Mouse (Mus musculus): Measurements from ENCODE around the gene Il17re. TPM values are rescaled to one million over a fixed set of nuclear protein-coding genes. Genes with fewer than 3 reads are reported as not detected.

Il17re gene
- polyA plus RNA-seq, 1 experiment, result not detected

- no peaks in the 10 kb centered on the region for H3K79me3 ChIP-seq (ENCODE audit: low read depth)
- H3K27me3 ChIP-seq (ENCODE audit: control insufficient read depth, insufficient read depth, insufficient read length), result no peaks in the 10 kb centered on the region
- peaks cover 16% of the 10 kb centered on the region for H3K36me3 ChIP-seq (ENCODE audit: control insufficient read depth, insufficient read depth)
- no peak overlapping the region for H3K4me3 ChIP-seq (ENCODE audit: insufficient read depth, poor library complexity, severe bottlenecking)
- no peak overlapping the region for H3ac ChIP-seq (ENCODE audit: control insufficient read depth, insufficient read length, low read depth)
- no peaks in the 10 kb centered on the region for H3K79me2 ChIP-seq (ENCODE audit: control insufficient read depth, insufficient read depth)
- no peak for TF ChIP-seq FOSL1 (IDR thresholded peaks at IDR 0.05; ENCODE audit: insufficient read depth, low read length, poor library complexity, severe bottlenecking)
- TF ChIP-seq USF1 (IDR thresholded peaks at IDR 0.05; ENCODE audit: low read depth), result no peak
- TF ChIP-seq MAX (IDR thresholded peaks at IDR 0.05), result no peak
- no peak for TF ChIP-seq MYOG (IDR thresholded peaks at IDR 0.05; ENCODE audit: control insufficient read depth, extremely low read depth, insufficient read length)
- no peak for TF ChIP-seq MYOD1 (IDR thresholded peaks at IDR 0.05; ENCODE audit: control insufficient read depth, insufficient read length, low read depth)
- TF ChIP-seq CEBPB (IDR thresholded peaks at IDR 0.05; ENCODE audit: low read depth), result no peak
- TF ChIP-seq CTCF (IDR thresholded peaks at IDR 0.05; ENCODE audit: control insufficient read depth, insufficient read depth, insufficient read length), result no peak
Measured at GRCm38 (mm10) chr6:113489410-113489809, 31.1 kb downstream of the Il17re start.

DNA sequence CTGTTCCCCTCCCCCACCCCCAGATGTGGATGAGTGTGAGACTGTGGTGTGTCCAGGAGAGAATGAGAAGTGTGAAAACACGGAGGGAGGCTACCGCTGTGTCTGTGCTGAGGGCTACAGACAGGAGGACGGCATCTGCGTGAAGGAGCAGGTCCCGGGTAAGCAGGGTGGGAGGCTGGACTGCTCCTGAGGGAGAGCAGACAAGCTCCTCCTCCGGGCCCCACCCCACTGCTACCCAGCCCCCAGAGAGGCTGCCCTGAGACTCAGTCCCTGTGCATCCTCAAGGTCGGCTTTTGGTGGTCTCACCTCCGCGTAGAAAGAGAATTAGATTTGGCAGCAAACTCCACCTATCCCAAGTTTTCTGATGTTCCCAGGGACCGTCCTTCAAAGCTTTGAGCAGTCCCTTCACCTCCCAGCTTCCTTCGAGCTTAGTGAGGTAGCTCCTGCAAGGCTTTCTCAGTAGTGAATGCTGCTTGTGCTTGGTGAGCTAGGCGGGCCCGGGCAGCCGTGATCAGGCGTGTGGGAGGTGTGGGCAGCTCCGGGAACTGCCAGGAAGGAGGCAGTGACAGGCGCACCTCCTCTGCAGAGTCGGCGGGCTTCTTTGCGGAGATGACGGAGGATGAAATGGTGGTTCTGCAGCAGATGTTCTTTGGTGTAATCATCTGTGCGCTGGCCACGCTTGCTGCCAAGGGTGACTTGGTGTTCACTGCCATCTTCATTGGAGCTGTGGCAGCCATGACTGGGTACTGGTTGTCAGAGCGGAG, 34.0 kb downstream of the Il17re start:
- Histone ChIP-seq H3K4me3 (ENCODE audit: insufficient read depth, poor library complexity, severe bottlenecking) (no peak overlapping the region), H3K79me3 (ENCODE audit: low read depth) (no peaks in the 10 kb centered on the region), H3K27me3 (ENCODE audit: control insufficient read depth, insufficient read depth, insufficient read length) (no peaks in the 10 kb centered on the region), H3ac (ENCODE audit: control insufficient read depth, insufficient read length, low read depth) (no peak overlapping the region), H3K36me3 (ENCODE audit: control insufficient read depth, insufficient read depth) (peaks cover 16% of the 10 kb centered on the region), H3K79me2 (ENCODE audit: control insufficient read depth, insufficient read depth) (no peaks in the 10 kb centered on the region)
- no peak for TF ChIP-seq FOSL1 (IDR thresholded peaks at IDR 0.05; ENCODE audit: insufficient read depth, low read length, poor library complexity, severe bottlenecking)
- TF ChIP-seq USF1 (IDR thresholded peaks at IDR 0.05; ENCODE audit: low read depth), result no peak
- TF ChIP-seq CTCF (IDR thresholded peaks at IDR 0.05; ENCODE audit: control insufficient read depth, insufficient read depth, insufficient read length), result no peak
- TF ChIP-seq MAX (IDR thresholded peaks at IDR 0.05), result no peak
- TF ChIP-seq CEBPB (IDR thresholded peaks at IDR 0.05; ENCODE audit: low read depth), result no peak
- no peak for TF ChIP-seq MYOG (IDR thresholded peaks at IDR 0.05; ENCODE audit: control insufficient read depth, extremely low read depth, insufficient read length)
- TF ChIP-seq MYOD1 (IDR thresholded peaks at IDR 0.05; ENCODE audit: control insufficient read depth, insufficient read length, low read depth), result no peak

GRCm38 (mm10) chr6:113494258-113494788, 36.0 kb downstream of the Il17re start:
- H3K79me2 ChIP-seq (ENCODE audit: control insufficient read depth, insufficient read depth), result no peaks in the 10 kb centered on the region
- H3ac ChIP-seq (ENCODE audit: control insufficient read depth, insufficient read length, low read depth), result no peak overlapping the region
- H3K27me3 ChIP-seq (ENCODE audit: control insufficient read depth, insufficient read depth, insufficient read length), result no peaks in the 10 kb centered on the region
- no peak overlapping the region for H3K4me3 ChIP-seq (ENCODE audit: insufficient read depth, poor library complexity, severe bottlenecking)
- TF ChIP-seq CTCF (IDR thresholded peaks at IDR 0.05; ENCODE audit: control insufficient read depth, insufficient read depth, insufficient read length), result peak; percentile 37
- TF ChIP-seq MYOG (IDR thresholded peaks at IDR 0.05; ENCODE audit: control insufficient read depth, extremely low read depth, insufficient read length), result no peak
- no peaks in the 10 kb centered on the region for H3K79me3 ChIP-seq (ENCODE audit: low read depth)
- peaks cover 6% of the 10 kb centered on the region for H3K36me3 ChIP-seq (ENCODE audit: control insufficient read depth, insufficient read depth)

DNA sequence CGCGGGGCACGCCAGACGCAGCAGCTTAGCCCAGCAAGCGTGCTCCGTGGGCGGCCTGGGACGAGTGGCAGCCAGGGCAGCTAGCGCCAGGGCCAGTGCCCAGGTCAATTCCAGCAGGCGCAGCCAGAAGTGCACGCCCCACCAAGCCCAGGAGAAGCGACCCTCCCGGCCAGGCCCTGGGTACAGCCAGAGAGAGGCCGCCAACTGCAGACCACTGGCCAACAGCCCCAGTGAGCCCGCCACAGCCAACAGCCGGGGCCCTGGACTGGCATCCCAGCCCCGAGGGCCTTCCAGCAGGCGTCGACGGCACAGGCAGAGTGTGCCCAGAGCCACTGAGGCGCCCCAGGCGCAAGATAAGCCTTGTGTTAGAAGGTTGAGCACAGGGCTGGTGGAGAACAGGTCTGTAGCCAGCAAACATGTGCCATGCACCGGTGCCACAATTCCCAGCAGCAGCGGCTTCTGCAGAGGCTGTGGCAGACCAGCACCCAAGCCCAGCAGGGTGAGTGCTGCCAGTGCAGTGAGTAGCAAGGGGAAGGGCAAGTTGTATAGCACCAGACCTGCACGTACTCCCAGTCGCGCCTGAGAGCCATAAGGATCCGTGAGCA, 36.9 kb downstream of the Il17re start:
- Histone ChIP-seq H3K27me3 (ENCODE audit: control insufficient read depth, insufficient read depth, insufficient read length) (no peaks in the 10 kb centered on the region), H3ac (ENCODE audit: control insufficient read depth, insufficient read length, low read depth) (no peak overlapping the region), H3K4me3 (ENCODE audit: insufficient read depth, poor library complexity, severe bottlenecking) (no peak overlapping the region), H3K36me3 (ENCODE audit: control insufficient read depth, insufficient read depth) (peaks cover under 1% of the 10 kb centered on the region), H3K79me2 (ENCODE audit: control insufficient read depth, insufficient read depth) (no peaks in the 10 kb centered on the region), H3K79me3 (ENCODE audit: low read depth) (no peaks in the 10 kb centered on the region)
- no peak for TF ChIP-seq CEBPB (IDR thresholded peaks at IDR 0.05; ENCODE audit: low read depth)
- no peak for TF ChIP-seq MYOD1 (IDR thresholded peaks at IDR 0.05; ENCODE audit: control insufficient read depth, insufficient read length, low read depth)
- no peak for TF ChIP-seq USF1 (IDR thresholded peaks at IDR 0.05; ENCODE audit: low read depth)
- TF ChIP-seq MAX (IDR thresholded peaks at IDR 0.05), result no peak
- no peak for TF ChIP-seq FOSL1 (IDR thresholded peaks at IDR 0.05; ENCODE audit: insufficient read depth, low read length, poor library complexity, severe bottlenecking)
- TF ChIP-seq MYOG (IDR thresholded peaks at IDR 0.05; ENCODE audit: control insufficient read depth, extremely low read depth, insufficient read length), result no peak
- no peak for TF ChIP-seq CTCF (IDR thresholded peaks at IDR 0.05; ENCODE audit: control insufficient read depth, insufficient read depth, insufficient read length)

DNA sequence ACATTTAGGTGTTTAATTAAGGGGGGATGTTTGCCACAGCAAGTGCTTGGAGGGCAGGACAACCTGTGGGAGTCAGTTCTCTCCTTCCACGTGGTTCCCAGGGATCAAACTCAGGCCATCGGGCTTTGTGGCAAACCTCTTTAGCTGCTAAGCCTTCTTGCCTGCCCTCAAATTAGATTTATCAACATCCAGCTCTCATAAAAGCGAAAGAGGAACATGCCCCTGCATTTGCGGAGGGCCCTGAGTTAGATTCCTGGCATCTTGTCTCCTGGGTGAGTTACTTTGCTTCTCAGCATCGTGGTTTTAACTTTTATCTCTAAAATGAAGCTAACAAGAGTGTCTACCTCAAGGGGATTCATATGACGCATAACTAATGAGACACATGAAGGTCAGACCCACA, 41.1 kb downstream of the Il17re start:
- H3K4me3 ChIP-seq (ENCODE audit: insufficient read depth, poor library complexity, severe bottlenecking), result no peak overlapping the region
- TF ChIP-seq USF1 (IDR thresholded peaks at IDR 0.05; ENCODE audit: low read depth) (no peak), CEBPB (IDR thresholded peaks at IDR 0.05; ENCODE audit: low read depth) (no peak), MYOD1 (IDR thresholded peaks at IDR 0.05; ENCODE audit: control insufficient read depth, insufficient read length, low read depth) (no peak), MAX (IDR thresholded peaks at IDR 0.05) (no peak), MYOG (IDR thresholded peaks at IDR 0.05; ENCODE audit: control insufficient read depth, extremely low read depth, insufficient read length) (no peak), CTCF (IDR thresholded peaks at IDR 0.05; ENCODE audit: control insufficient read depth, insufficient read depth, insufficient read length) (no peak), FOSL1 (IDR thresholded peaks at IDR 0.05; ENCODE audit: insufficient read depth, low read length, poor library complexity, severe bottlenecking) (no peak)
- no peaks in the 10 kb centered on the region for H3K36me3 ChIP-seq (ENCODE audit: control insufficient read depth, insufficient read depth)
- no peaks in the 10 kb centered on the region for H3K79me2 ChIP-seq (ENCODE audit: control insufficient read depth, insufficient read depth)
- H3K27me3 ChIP-seq (ENCODE audit: control insufficient read depth, insufficient read depth, insufficient read length), result peaks cover 5% of the 10 kb centered on the region
- H3ac ChIP-seq (ENCODE audit: control insufficient read depth, insufficient read length, low read depth), result no peak overlapping the region
- no peaks in the 10 kb centered on the region for H3K79me3 ChIP-seq (ENCODE audit: low read depth)
